Mouse (Mus musculus): ENCODE results near the gene Ank. TPM values are rescaled to one million over a fixed set of nuclear protein-coding genes. Genes with fewer than 3 reads are reported as not detected.
A peak's percentile ranks its signal among the peaks of the same experiment; 100 is the strongest.
"Not testable (repeated sequence)": the region's sequence is repeated elsewhere in the genome, so short reads cannot be mapped to it uniquely, and the experiment has no call there.

Gene Ank
- 44.6 and 46.5 TPM in 2 replicates for total RNA-seq (2015)
- total RNA-seq (2017) = 12.7 and 15.5 TPM in 2 replicates

GRCm38 (mm10) chr15:27466131-27467080 is at the start of gene Ank:
Gene Ank, plus strand, starts transcription at chr15:27466677.
- peak; percentile 85 for ATAC-seq (ENCODE audit: poor library complexity, severe bottlenecking)

DNA sequence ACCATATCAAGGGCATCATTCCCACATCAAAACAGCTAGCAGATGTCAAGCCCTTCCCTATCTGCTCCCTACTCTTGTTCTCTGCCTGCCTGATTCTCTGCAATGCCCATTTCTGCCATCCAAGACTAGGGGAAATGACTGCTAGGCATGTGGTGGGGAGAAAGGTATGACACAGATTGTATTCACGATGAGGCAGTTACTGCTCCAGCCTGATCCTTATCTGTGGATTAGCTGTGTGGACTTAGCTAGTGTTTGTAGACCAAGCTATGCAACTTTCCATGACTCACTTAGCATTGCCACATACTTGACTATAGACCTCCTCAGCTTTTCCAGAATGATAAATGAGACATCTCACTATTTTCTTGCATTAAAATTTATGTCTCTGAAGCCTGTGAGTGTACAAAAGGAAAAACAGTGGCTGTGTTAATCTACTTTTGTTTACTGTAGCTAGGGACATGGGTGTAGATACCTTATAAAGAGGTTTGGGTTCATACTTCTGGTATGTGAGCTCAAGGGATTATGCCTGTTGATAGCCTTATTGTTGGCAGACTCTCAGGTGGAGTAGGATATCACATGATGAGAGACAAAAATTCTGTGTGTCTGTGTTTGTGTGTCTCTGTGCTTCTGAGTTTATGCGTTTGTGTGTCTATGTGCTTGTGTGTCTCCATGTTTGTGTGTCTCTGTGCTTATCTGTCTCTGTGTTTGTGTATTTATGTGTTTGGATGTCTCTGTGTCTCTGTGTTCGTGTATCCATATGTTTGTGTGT is 47.7 kb upstream of the Ank start:
- ATAC-seq (ENCODE audit: poor library complexity, severe bottlenecking) = no peak

DNA sequence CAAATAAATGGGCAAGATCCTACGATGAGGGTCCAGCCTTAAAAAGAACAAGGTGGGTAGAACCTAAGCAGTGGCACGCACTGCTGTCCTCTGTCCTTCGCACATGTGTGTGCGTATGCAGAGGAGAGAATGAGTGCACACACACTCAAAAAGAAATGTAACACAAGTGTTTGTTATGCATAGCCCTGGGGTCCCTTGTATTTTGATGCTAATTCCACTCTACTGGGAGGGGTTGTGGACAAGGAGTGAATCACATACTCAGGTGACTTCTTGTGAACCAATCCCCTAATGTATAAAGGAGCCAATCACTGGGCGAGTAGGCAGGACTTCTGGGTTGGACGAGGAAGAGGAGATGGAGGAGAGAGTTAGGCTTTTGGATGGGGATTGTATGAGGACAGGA is 44.9 kb upstream of the Ank start:
- no peak for ATAC-seq (ENCODE audit: poor library complexity, severe bottlenecking)

DNA sequence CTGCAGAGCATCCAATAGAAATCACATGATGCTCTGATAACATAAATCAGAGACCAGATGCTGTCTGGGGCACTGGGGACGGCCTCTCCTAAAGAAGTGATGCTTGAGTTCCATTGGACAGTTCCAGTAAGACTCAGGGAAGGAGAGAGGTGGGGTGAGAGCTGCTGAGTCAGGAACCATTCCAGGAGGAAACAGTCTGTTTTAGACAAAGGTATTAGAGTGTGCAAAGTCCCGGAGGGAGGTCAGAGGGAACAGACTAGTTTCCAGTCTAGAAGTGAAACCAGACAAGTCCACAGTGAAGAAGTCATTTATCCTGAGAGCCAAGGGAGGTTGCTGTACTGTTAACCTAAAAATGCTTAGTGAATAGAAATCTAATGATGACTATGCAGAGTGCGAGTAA is 38.9 kb upstream of the Ank start:
- no peak for ATAC-seq (ENCODE audit: poor library complexity, severe bottlenecking)

DNA sequence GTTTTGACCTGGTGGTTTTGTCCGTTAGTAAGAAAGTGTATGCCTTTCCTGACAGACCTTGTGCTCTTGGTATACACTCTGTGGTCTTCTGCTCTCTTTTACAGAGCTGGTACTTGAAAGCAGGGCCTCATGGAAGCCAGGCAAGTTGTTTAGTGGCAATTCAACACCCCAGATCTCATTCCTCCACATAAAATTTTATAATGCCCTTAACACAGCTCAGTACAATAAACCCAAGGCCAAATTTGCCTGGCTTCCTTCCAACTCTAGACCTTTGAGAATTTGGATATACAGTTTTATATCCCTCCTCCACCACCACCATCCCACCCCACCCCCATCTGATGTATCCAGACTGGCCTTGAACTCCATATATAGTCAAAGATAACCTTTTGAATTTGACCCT is 36.2 kb upstream of the Ank start:
- no peak for ATAC-seq (ENCODE audit: poor library complexity, severe bottlenecking)

DNA sequence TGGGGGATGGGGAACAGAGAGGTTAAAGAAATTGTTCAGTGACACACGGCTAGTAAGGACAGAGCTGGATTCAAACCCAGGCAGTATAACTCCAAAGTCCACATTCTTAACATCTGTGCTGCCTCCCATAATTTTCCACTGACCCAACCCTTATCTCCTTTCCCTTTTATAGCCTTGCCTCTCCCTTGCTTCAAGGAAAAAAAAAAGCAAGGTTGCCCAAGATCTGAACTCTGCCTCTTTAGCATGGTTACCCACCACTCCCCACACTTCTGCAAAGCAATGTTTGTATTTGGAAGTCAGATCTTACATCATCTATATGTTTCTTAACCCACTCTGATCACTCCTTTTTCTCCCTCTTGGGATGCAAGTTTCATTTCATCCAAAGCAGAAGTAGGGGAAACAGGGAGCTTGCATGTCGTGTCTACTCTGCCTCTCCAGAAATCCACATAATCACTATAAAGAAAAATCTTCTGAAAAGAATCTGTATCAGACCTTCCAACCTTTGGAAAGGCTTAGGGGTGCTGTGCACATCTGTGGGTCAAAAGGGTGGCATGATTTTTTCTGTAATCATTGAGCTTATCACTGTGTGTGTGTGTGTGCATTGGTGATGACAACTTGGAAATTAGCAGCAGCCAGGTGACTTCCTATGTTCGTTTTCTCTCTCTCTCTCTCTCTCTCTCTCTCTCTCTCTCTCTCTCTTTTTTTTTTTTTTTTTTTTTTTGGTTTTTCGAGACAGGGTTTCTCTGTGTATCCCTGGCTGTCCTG is 33.4 kb upstream of the Ank start:
- ATAC-seq (ENCODE audit: poor library complexity, severe bottlenecking) = peak; percentile 90

GRCm38 (mm10) chr15:27435409-27435808 is 31.1 kb upstream of the Ank start:
- ATAC-seq (ENCODE audit: poor library complexity, severe bottlenecking) = no peak

DNA sequence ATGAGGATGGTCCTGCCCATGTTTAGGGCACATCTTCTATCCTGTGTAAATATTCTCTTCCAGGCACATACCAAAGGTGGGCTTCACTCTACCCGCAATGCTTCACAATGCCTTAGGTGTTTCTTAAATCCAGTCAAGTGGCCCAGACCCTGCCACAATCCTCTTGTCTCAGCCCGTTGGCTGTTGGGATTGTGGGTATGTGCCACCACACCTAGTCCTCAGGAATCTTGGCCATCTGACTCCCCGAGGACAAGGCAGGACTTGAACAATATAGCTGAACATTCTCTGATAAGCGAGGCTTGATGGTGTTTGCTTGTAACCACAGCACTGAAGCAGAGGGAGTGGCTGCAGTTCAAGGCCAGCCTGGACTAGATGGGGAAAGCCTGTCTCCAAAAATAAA is 30.3 kb upstream of the Ank start:
- ATAC-seq (ENCODE audit: poor library complexity, severe bottlenecking) = no peak

DNA sequence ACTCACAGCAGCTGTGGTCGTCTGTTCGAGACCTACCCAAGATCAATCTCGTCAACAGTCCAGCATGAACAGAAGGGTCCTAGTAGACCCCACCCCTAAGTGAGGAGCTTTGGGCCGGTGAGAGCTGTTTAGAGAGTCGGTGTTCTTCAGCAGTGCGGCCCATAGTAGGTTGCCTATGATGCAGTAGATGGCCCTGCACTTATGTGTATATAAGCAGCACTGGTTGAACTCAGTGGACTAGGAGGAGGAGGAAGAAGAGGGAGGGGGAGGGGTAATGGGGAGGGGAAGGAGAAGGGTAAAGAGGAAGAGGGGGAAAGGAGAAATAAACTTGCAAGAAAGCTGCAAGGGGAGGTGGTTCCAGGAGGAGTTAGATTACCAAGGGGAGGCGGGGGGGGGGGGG is 25.4 kb upstream of the Ank start:
- no peak for ATAC-seq (ENCODE audit: poor library complexity, severe bottlenecking)

GRCm38 (mm10) chr15:27441529-27441928 is 24.9 kb upstream of the Ank start:
- no peak for ATAC-seq (ENCODE audit: poor library complexity, severe bottlenecking)

- no peak for ATAC-seq (ENCODE audit: poor library complexity, severe bottlenecking)
These were observed 24.5 kb upstream of the Ank start for GRCm38 (mm10) chr15:27441951-27442350.

DNA sequence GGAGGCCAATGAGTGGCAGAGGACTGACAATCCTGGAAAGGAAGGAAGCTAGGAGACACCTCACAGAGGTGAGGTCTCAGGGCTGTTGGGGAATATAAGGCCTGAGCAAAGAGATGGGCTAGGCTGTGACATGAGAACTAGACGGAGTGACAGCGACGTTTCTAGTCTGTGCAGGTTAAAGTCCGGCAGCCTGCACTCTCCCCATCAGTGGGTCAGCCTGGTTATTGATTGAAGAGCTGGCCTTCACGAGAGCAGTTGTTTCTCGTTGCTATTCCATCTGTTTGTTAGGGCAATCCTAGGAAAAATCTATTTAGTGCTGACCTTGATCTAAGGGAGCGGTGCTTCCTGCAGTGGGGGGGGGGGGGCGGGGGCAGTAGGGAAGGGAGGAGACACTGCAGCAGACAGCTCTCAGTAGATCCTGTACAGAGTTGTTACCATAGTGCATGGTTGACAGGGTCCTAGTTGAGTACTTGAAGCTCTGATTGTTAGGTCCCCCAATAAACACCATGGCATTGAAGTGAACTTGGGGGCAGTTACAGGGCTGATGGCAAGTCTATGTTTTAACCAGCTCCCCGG is 21.6 kb upstream of the Ank start:
- ATAC-seq (ENCODE audit: poor library complexity, severe bottlenecking) = no peak

DNA sequence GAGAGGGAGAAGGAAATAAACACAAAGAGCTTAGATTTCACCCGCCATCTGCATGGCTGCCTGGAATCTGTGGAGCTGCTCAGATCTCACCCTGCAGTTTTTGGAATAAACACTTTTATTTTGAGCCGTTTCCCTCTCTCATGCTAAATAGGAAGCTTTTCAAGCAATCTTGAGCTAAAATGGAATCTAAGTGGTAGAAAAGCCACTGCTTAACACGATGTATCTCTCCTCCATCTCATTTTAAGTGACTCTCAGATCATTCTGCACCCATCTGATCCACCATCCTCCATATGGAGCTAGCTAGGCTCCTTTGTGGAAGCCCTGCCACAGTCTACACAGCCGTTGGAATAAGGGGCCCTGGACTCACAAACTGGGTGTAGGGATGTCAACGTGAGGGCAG is 15.8 kb upstream of the Ank start:
- ATAC-seq (ENCODE audit: poor library complexity, severe bottlenecking) = no peak

GRCm38 (mm10) chr15:27451760-27452159 is 14.7 kb upstream of the Ank start:
- ATAC-seq (ENCODE audit: poor library complexity, severe bottlenecking) = no peak

DNA sequence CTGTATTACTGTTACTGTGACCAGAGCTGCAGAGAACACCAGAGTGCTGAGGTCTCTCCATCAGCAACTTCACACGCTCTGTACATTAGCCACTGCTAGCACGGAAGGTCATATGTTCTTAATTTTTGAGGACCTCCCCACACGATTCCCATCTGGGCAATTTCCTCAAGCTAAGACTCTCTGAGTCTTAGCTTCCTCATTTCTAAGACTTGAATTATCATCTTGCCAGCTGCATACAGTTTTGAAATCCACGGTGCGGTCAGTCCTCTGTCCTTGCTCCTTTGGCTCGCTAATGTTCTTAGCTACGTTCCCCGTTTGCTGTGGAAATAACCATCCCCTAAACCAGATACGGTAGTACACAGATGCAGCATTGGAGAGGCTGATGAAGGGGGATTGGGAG is 14.0 kb upstream of the Ank start:
- peak; percentile 95 for ATAC-seq (ENCODE audit: poor library complexity, severe bottlenecking)

- no peak for ATAC-seq (ENCODE audit: poor library complexity, severe bottlenecking)
These were observed 9.5 kb upstream of the Ank start for GRCm38 (mm10) chr15:27457001-27457400.

DNA sequence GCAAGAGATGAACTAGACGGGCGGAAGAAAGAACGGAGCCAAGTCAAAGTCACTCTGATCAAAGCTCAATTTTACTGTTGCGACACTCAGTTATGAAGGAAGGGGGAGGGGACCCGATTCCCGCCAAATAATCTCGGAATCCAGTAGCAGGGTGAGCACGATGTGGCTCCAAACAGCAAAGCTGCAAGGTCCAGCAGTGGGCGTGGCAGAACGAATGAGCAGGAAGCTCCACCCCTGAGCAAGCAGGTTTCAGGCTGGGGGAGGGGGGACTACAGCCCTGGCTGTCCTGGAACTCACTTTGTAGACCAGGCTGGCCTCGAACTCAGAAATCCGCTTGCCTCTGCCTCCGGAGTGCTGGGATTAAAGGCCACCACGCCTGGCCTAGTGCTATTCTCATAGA is 6.7 kb upstream of the Ank start:
- ATAC-seq (ENCODE audit: poor library complexity, severe bottlenecking) = not testable (repeated sequence)

DNA sequence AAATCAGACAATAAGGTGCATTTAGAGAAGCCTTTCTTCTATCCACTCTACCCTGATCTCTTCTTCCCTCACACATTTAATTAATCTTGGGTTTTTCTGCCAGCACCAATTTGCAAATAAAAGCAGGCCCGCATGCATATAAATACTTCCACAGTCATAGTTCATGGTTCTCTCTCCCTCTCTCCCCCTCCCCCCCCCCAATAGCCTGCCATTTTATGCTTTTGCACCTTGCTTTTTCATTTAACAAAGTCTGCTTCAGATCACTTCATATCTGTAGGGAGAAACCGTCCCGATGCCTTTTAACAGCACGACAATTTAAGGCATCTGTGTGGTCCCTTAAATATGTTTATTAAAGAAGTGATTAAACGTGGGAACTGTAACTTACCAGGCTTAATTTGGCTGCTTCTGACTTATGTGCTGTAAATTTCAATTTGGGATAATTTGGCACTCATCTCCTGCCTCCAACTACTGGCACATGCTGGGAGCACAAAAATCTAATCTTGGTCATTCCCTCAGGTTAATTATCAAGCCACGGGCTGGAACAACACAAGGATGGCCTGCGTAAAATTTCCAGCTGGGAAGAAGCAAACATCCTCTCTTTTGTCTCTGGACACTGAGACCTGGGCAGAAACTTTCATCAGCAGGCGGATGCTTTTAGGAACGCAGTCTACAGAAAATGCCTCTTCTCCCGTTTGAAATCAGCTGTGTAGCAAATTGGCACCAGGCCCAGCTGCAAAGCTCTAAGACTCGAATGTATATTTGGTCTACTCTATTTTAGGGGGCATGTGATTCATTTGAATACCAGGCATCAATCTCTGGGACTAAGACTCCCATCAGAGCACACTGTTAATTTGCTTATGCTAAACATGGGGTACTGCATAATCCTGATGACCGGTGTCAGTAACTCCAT is 4.9 kb upstream of the Ank start:
- ATAC-seq (ENCODE audit: poor library complexity, severe bottlenecking) = no peak

GRCm38 (mm10) chr15:27463876-27464275 is 2.6 kb upstream of the Ank start:
- ATAC-seq (ENCODE audit: poor library complexity, severe bottlenecking) = no peak

Data from megakaryocyte, adult 5-6 weeks (primary cell).